Mouse (Mus musculus): ENCODE data around the gene Il4ra. TPM values are rescaled to one million over a fixed set of nuclear protein-coding genes. Genes with fewer than 3 reads are reported as not detected.

Il4ra gene
- total and polyA plus RNA-seq, 3 experiments: 18.2 to 27.4 (median 26.4) TPM

- dilution Hi-C loops (cut with MboI; ENCODE audit: extremely low pct_ligation_motif_present, extremely low pct_unique_long_range_greater_than_20kb, low sequenced_read_pairs) (no loop called here), in situ Hi-C loops (cut with MboI; ENCODE audit: low pct_ligation_motif_present, low pct_unique_long_range_greater_than_20kb, low sequenced_read_pairs) (no loop called here)
- H3K27ac ChIP-seq (ENCODE audit: insufficient read depth, low read depth): no peak overlapping the region
- peaks cover 14 to 23% of the 10 kb centered on the region in 2 experiments for H3K4me1 ChIP-seq (ENCODE audit: control insufficient read depth in 1 of 2, insufficient read depth in 2 of 2)
- no peaks in the 10 kb centered on the region for H3K9me3 ChIP-seq (replicated peaks; ENCODE audit: low read length)
- H3K4me2 ChIP-seq (ENCODE audit: insufficient read depth, low read depth, poor library complexity, severe bottlenecking): no peak overlapping the region
- no peaks in the 10 kb centered on the region for H3K79me2 ChIP-seq (replicated peaks; ENCODE audit: control insufficient read depth, extremely low read depth, insufficient read depth, poor library complexity, severe bottlenecking)
- no peaks in the 10 kb centered on the region for H3K36me3 ChIP-seq (replicated peaks in 1 of 2; ENCODE audit: control insufficient read depth in 1 of 2, insufficient read depth in 1 of 2, low read length in 1 of 2)
- H3K9ac ChIP-seq (ENCODE audit: insufficient read depth, low read depth): no peak overlapping the region
- H3K27me3 ChIP-seq (replicated peaks): peaks cover 7% of the 10 kb centered on the region
- H3K4me3 ChIP-seq (replicated peaks in 1 of 3; ENCODE audit: low read depth in 2 of 3, low read length in 2 of 3, poor library complexity in 1 of 3): no peak overlapping the region
- TF ChIP-seq USF2 (conservative IDR thresholded peaks at IDR 0.05; ENCODE audit: low read depth, low read length): no peak
- no peak for TF ChIP-seq MEF2A (IDR thresholded peaks at IDR 0.05; ENCODE audit: borderline replicate concordance, low read depth, low read length)
- no peak for TF ChIP-seq TCF12 (IDR thresholded peaks at IDR 0.05; ENCODE audit: low read depth, low read length)
- TF ChIP-seq MAZ (IDR thresholded peaks at IDR 0.05; ENCODE audit: low read depth, low read length): no peak
- TF ChIP-seq EP300 (IDR thresholded peaks at IDR 0.05; ENCODE audit: low read length): no peak
- no peak for TF ChIP-seq UBTF (IDR thresholded peaks at IDR 0.05; ENCODE audit: low read depth, low read length)
- no peak for TF ChIP-seq TBP (conservative IDR thresholded peaks at IDR 0.05; ENCODE audit: low read depth, low read length)
- DNase-seq (ENCODE audit: extremely low read depth): no peak
These were observed 10.9 kb upstream of the Il4ra start for GRCm38 (mm10) chr7:125541026-125541425.

- Histone ChIP-seq H3K9me3 (replicated peaks; ENCODE audit: low read length) (no peaks in the 10 kb centered on the region), H3K27me3 (replicated peaks) (peaks cover 5% of the 10 kb centered on the region), H3K79me2 (replicated peaks; ENCODE audit: control insufficient read depth, extremely low read depth, insufficient read depth, poor library complexity, severe bottlenecking) (no peaks in the 10 kb centered on the region), H3K4me3 (replicated peaks in 1 of 3; ENCODE audit: low read depth in 2 of 3, low read length in 2 of 3, poor library complexity in 1 of 3) (no peak overlapping the region), H3K4me2 (ENCODE audit: insufficient read depth, low read depth, poor library complexity, severe bottlenecking) (no peak overlapping the region), H3K36me3 (replicated peaks in 1 of 2; ENCODE audit: control insufficient read depth in 1 of 2, insufficient read depth in 1 of 2, low read length in 1 of 2) (no peaks in the 10 kb centered on the region), H3K4me1 (ENCODE audit: control insufficient read depth in 1 of 2, insufficient read depth in 2 of 2) (peaks cover 14 to 23% of the 10 kb centered on the region in 2 experiments), H3K27ac (ENCODE audit: insufficient read depth, low read depth) (no peak overlapping the region), H3K9ac (ENCODE audit: insufficient read depth, low read depth) (no peak overlapping the region)
- in situ Hi-C loops (cut with MboI; ENCODE audit: low pct_ligation_motif_present, low pct_unique_long_range_greater_than_20kb, low sequenced_read_pairs): no loop called here
- no peak for DNase-seq (ENCODE audit: extremely low read depth)
- TF ChIP-seq MAFK (IDR thresholded peaks at IDR 0.05; ENCODE audit: insufficient replicate concordance, low read length): no peak
- no peak for TF ChIP-seq MAX (IDR thresholded peaks at IDR 0.05; ENCODE audit: low read length)
- TF ChIP-seq ETS1 (conservative IDR thresholded peaks at IDR 0.05; ENCODE audit: low read depth, low read length): no peak
- TF ChIP-seq ELF1 (IDR thresholded peaks at IDR 0.05; ENCODE audit: low read depth, low read length): no peak
- TF ChIP-seq NRF1 (IDR thresholded peaks at IDR 0.05; ENCODE audit: low read depth, low read length): no peak
- TF ChIP-seq CHD2 (IDR thresholded peaks at IDR 0.05; ENCODE audit: low read length): no peak
- TF ChIP-seq MXI1 (IDR thresholded peaks at IDR 0.05; ENCODE audit: low read depth, low read length): no peak
- no peak for TF ChIP-seq USF2 (conservative IDR thresholded peaks at IDR 0.05; ENCODE audit: low read depth, low read length)
- no peak for TF ChIP-seq POLR2A (IDR thresholded peaks at IDR 0.05; ENCODE audit: low read depth, low read length)
- no peak for TF ChIP-seq E2F4 (IDR thresholded peaks at IDR 0.05; ENCODE audit: insufficient replicate concordance, low read depth, low read length)
- TF ChIP-seq MEF2A (IDR thresholded peaks at IDR 0.05; ENCODE audit: borderline replicate concordance, low read depth, low read length): no peak
- TF ChIP-seq BHLHE40 (IDR thresholded peaks at IDR 0.05; ENCODE audit: low read depth, low read length): no peak
- dilution Hi-C loops (cut with MboI; ENCODE audit: extremely low pct_ligation_motif_present, extremely low pct_unique_long_range_greater_than_20kb, low sequenced_read_pairs): no loop called here
These were observed 10.1 kb upstream of the Il4ra start for GRCm38 (mm10) chr7:125541821-125542220.
